ENCODE assay signal across 8 mouse cellular contexts in the genomic region with DNA sequence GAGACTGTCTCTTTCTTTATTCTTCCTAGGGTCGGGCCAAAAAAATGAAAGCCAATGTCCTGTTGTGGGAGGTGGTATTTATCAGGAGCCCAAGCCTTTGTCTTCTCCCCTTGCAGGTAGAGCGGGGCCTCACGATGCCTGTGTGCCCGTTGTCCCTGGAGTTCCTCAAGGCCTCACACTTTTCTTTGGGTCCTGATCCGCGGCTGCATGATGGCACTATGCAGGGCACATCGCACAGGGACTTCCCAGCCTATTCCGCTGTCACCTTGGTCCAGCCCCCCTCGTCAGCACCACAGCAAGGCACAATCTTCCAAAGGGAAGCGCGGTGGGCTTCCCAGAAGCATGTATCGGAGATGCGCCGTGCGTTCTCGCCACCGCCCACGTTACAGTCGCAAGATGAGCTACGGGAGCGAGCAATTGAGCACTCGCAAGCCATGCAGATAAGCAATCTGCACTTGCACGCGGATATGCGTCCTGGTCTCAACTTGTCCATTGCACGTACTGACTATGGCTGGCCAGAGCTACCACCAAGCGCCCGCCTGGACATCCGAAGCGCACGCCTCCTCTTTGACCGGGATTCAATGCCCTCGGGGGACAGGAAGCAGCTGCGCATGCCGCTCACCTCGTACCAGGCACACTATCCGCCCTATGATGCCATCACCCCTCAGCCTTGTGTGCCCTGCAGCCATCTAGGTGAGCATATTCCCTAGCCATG. TPM values are rescaled to one million over a fixed set of nuclear protein-coding genes. Genes with fewer than 3 reads are reported as not detected.
DNase-seq lines count a peak whose midpoint lies in the region; ATAC-seq and TF ChIP-seq lines count a peak whose summit lies in the region.

No protein-coding gene starts in this region.

- H3K27me3 ChIP-seq in embryonic facial prominence, embryonic 15.5 days: peaks cover 9% of the 10 kb centered on the region
- peaks cover 16% of the 10 kb centered on the region for H3K27me3 ChIP-seq in limb, embryonic 13.5 days

- H3K27ac ChIP-seq in embryonic facial prominence, embryonic 15.5 days (replicated peaks): no peak overlapping the region
- H3K27ac ChIP-seq in limb, embryonic 13.5 days: no peak overlapping the region
- H3K27ac ChIP-seq in olfactory bulb, adult 2 months (ENCODE audit: insufficient read depth, low read depth, low read length): no peak overlapping the region

- WGBS in lung, adult 2 months: 41% methylated on average over 37 of the region's 37 CpGs
- 18% methylated on average over 37 of the region's 37 CpGs for WGBS in embryonic facial prominence, embryonic 15.5 days
- 21% methylated on average over 37 of the region's 37 CpGs for WGBS in limb, embryonic 13.5 days
- WGBS in olfactory bulb, adult 2 months: 25% methylated on average over 37 of the region's 37 CpGs

- H3K4me1 ChIP-seq in lung, adult 2 months (ENCODE audit: control insufficient read depth, insufficient read depth, low read length): peaks cover 2% of the 10 kb centered on the region; the same call in 1 of the 2 replicates
- H3K4me1 ChIP-seq in embryonic facial prominence, embryonic 15.5 days: peaks cover 6% of the 10 kb centered on the region; the same call in 1 of the 2 replicates
- peaks cover 6% of the 10 kb centered on the region; the same call in 1 of the 2 replicates for H3K4me1 ChIP-seq in limb, embryonic 13.5 days
- H3K4me1 ChIP-seq in olfactory bulb, adult 2 months (ENCODE audit: control insufficient read depth, insufficient read depth, low read length): peaks cover 7% of the 10 kb centered on the region; the same call in 1 of the 2 replicates

- H3K4me2 ChIP-seq in embryonic facial prominence, embryonic 15.5 days (replicated peaks): peak overlapping the region; percentile 52
- H3K4me2 ChIP-seq in limb, embryonic 13.5 days (replicated peaks): peak overlapping the region; percentile 56

- TF ChIP-seq POLR2A in lung, adult 2 months (IDR thresholded peaks at IDR 0.05; ENCODE audit: borderline replicate concordance, extremely low read depth, low read depth, low read length): no peak
- no peak for TF ChIP-seq POLR2A in olfactory bulb, adult 2 months (IDR thresholded peaks at IDR 0.05; ENCODE audit: insufficient read depth, low read depth, low read length)

- H3K9me3 ChIP-seq in embryonic facial prominence, embryonic 15.5 days (replicated peaks): no peaks in the 10 kb centered on the region
- no peaks in the 10 kb centered on the region for H3K9me3 ChIP-seq in limb, embryonic 13.5 days

- no peak for TF ChIP-seq CTCF in lung, adult 2 months (IDR thresholded peaks at IDR 0.05; ENCODE audit: insufficient read depth, low read length)
- no peak for TF ChIP-seq CTCF in olfactory bulb, adult 2 months (IDR thresholded peaks at IDR 0.05; ENCODE audit: insufficient read depth, low read depth, low read length)

- peak overlapping the region; percentile 4 for H3K4me3 ChIP-seq in lung, adult 2 months (replicated peaks; ENCODE audit: extremely low read depth, low read depth, low read length)
- H3K4me3 ChIP-seq in embryonic facial prominence, embryonic 15.5 days (replicated peaks): peak overlapping the region; percentile 34
- H3K4me3 ChIP-seq in limb, embryonic 13.5 days: peak overlapping the region; percentile 32
- H3K4me3 ChIP-seq in olfactory bulb, adult 2 months (ENCODE audit: insufficient read depth, low read depth, low read length): peak overlapping the region; percentile 37

- no peak overlapping the region for H3K9ac ChIP-seq in embryonic facial prominence, embryonic 15.5 days
- H3K9ac ChIP-seq in limb, embryonic 13.5 days: peak overlapping the region; percentile 40

- 0 out of 2 replicates have a peak, but pooled peaks have one; percentile 39 for ATAC-seq in embryonic facial prominence, embryonic 15.5 days (ENCODE audit: insufficient number of reproducible peaks, low FRiP score, low TSS enrichment, low read depth)
- no peak for ATAC-seq in limb, embryonic 13.5 days (ENCODE audit: low FRiP score, low read depth)

- no peak for DNase-seq in lung, adult 2 months
- DNase-seq in lung, adult 18-20 months: no peak
- no peak for DNase-seq in B cell, adult 2 months
- no peak for DNase-seq in right cerebral cortex, postnatal 25 days
- no peak for DNase-seq in right cerebral cortex, postnatal 4 days

- H3K36me3 ChIP-seq in embryonic facial prominence, embryonic 15.5 days: no peaks in the 10 kb centered on the region
- H3K36me3 ChIP-seq in limb, embryonic 13.5 days: no peaks in the 10 kb centered on the region

RNA-seq across cellular contexts. Expression of a gene that starts 5.2 kb away (rescaled TPM):
- polyA plus RNA-seq in lung, adult 2 months (2012; rRNA removed): 0.14 and 0.24 TPM in 2 replicates
- not detected in 2 replicates for polyA plus RNA-seq in embryonic facial prominence, embryonic 15.5 days (2015; fragmentation: Nextera tagmentation; extraction: Ambion mirVana)
- not detected in 2 replicates for polyA plus RNA-seq in limb, embryonic 13.5 days (2015; fragmentation: Nextera tagmentation; extraction: Ambion mirVana)
- polyA plus RNA-seq in olfactory bulb, adult 2 months (2012; ENCODE audit: insufficient read depth, insufficient read length, low replicate concordance, missing spikeins): not detected in 2 replicates

RNA-seq across cellular contexts. Expression of a gene that starts 8.4 kb away (rescaled TPM):
- polyA plus RNA-seq in lung, adult 2 months (2012; rRNA removed): 7.6 and 7.7 TPM in 2 replicates
- 5.9 and 9.7 TPM in 2 replicates for polyA plus RNA-seq in embryonic facial prominence, embryonic 15.5 days (2015; fragmentation: Nextera tagmentation; extraction: Ambion mirVana)
- polyA plus RNA-seq in limb, embryonic 13.5 days (2015; fragmentation: Nextera tagmentation; extraction: Ambion mirVana): 4.5 and 6.3 TPM in 2 replicates
- not detected in 2 replicates for polyA plus RNA-seq in olfactory bulb, adult 2 months (2012; ENCODE audit: insufficient read depth, insufficient read length, low replicate concordance, missing spikeins)

RNA-seq across cellular contexts. Expression of a gene that starts 17.1 kb away (rescaled TPM):
- 78.5 TPM in 2 replicates for polyA plus RNA-seq in lung, adult 2 months (2012; rRNA removed)
- 48.6 and 53.1 TPM in 2 replicates for polyA plus RNA-seq in embryonic facial prominence, embryonic 15.5 days (2015; fragmentation: Nextera tagmentation; extraction: Ambion mirVana)
- 57.0 and 57.8 TPM in 2 replicates for polyA plus RNA-seq in limb, embryonic 13.5 days (2015; fragmentation: Nextera tagmentation; extraction: Ambion mirVana)
- polyA plus RNA-seq in olfactory bulb, adult 2 months (2012; ENCODE audit: insufficient read depth, insufficient read length, low replicate concordance, missing spikeins): not detected in 2 replicates

RNA-seq across cellular contexts. Expression of a gene that starts 24.4 kb away (rescaled TPM):
- polyA plus RNA-seq in lung, adult 2 months (2012; rRNA removed): 286 and 410 TPM in 2 replicates
- 55.4 and 65.7 TPM in 2 replicates for polyA plus RNA-seq in embryonic facial prominence, embryonic 15.5 days (2015; fragmentation: Nextera tagmentation; extraction: Ambion mirVana)
- 54.3 and 54.7 TPM in 2 replicates for polyA plus RNA-seq in limb, embryonic 13.5 days (2015; fragmentation: Nextera tagmentation; extraction: Ambion mirVana)
- polyA plus RNA-seq in olfactory bulb, adult 2 months (2012; ENCODE audit: insufficient read depth, insufficient read length, low replicate concordance, missing spikeins): 296 TPM in 1 of 2 replicates, not detected in the other

RNA-seq across cellular contexts. Expression of a gene that starts 39.3 kb away (rescaled TPM):
- polyA plus RNA-seq in lung, adult 2 months (2012; rRNA removed): 75.7 and 88.1 TPM in 2 replicates
- 23.8 and 24.3 TPM in 2 replicates for polyA plus RNA-seq in embryonic facial prominence, embryonic 15.5 days (2015; fragmentation: Nextera tagmentation; extraction: Ambion mirVana)
- 23.5 and 25.4 TPM in 2 replicates for polyA plus RNA-seq in limb, embryonic 13.5 days (2015; fragmentation: Nextera tagmentation; extraction: Ambion mirVana)
- not detected in 2 replicates for polyA plus RNA-seq in olfactory bulb, adult 2 months (2012; ENCODE audit: insufficient read depth, insufficient read length, low replicate concordance, missing spikeins)

Comparison
In these comparisons a context has a peak if more than half of its experiments do, and no peak if none do; other contexts are left out.
1. RNA of a gene that starts 17.1 kb away (polyA plus RNA-seq): 78.5 TPM in lung, adult 2 months, 57.0 to 57.8 TPM in limb, embryonic 13.5 days and 48.6 to 53.1 TPM in embryonic facial prominence, embryonic 15.5 days; not detected in olfactory bulb, adult 2 months; every median in the first group is over 10 times any median in the second.
2. Peak in every context shown above with its lines, with median percentiles within 50 percentile points of each other: H3K4me3 ChIP-seq.